Mouse (Mus musculus) intestine, postnatal 0 days (tissue): Measurements from ENCODE around the gene Unc119. TPM values are rescaled to one million over a fixed set of nuclear protein-coding genes. Genes with fewer than 3 reads are reported as not detected.
A peak's percentile ranks its signal among the peaks of the same experiment; 100 is the strongest.

Experiments used
- ATAC-seq: fragments of 200-750 bp; cut with Nextera tagmentation; 2 replicates; pipeline ENCODE4 v1.8.0; 2017; ENCODE audit warnings: mild to moderate bottlenecking, moderate TSS enrichment, moderate library complexity
- H3K27ac ChIP-seq: fragments of 300-500 bp; sonication (generic); 2 replicates; pipeline ENCODE4 v1.5.1; 2014; ENCODE audit warnings: mild to moderate bottlenecking, low read depth, low read length, moderate library complexity
- H3K27me3 ChIP-seq: fragments of 300-500 bp; sonication (generic); replicated peaks from 2 replicates; pipeline ENCODE4 v1.6.1; 2014; ENCODE audit warnings: low read length, mixed read lengths; ENCODE audit not compliant: control insufficient read depth, insufficient read depth
- H3K36me3 ChIP-seq: fragments of 300-500 bp; sonication (generic); 2 replicates; pipeline ENCODE4 v1.6.1; 2014; ENCODE audit warnings: mild to moderate bottlenecking, moderate library complexity; ENCODE audit not compliant: control insufficient read depth, insufficient read depth
- H3K4me1 ChIP-seq: fragments of 300-500 bp; sonication (generic); replicated peaks from 2 replicates; pipeline ENCODE4 v1.6.1; 2014; ENCODE audit warnings: antibody characterized with exemption, low read length, mixed read lengths; ENCODE audit not compliant: control insufficient read depth, insufficient read depth
- H3K4me2 ChIP-seq: fragments of 300-500 bp; sonication (generic); replicated peaks from 2 replicates; pipeline ENCODE4 v1.6.1; 2014; ENCODE audit warnings: low read depth, mild to moderate bottlenecking, moderate library complexity
- H3K4me3 ChIP-seq: fragments of 300-500 bp; sonication (generic); 2 replicates; pipeline ENCODE4 v1.5.1; 2014; ENCODE audit warnings: low read depth, low read length
- H3K9ac ChIP-seq: fragments of 300-500 bp; sonication (generic); 2 replicates; pipeline ENCODE4 v1.6.1; 2014; ENCODE audit warnings: mild to moderate bottlenecking, low read depth, low read length
- H3K9me3 ChIP-seq: fragments of 300-500 bp; sonication (generic); 2 replicates; pipeline ENCODE4 v1.6.1; 2016; ENCODE audit warnings: mixed run types; ENCODE audit not compliant: control insufficient read depth
- CTCF ChIP-seq: sonication (generic); IDR thresholded peaks from 2 replicates; pipeline ENCODE4 v1.5.1; 2016; ENCODE audit warnings: low read depth, mild to moderate bottlenecking, control low read depth, antibody characterized with exemption, moderate library complexity
- WGBS: fragments of 180-500 bp; shearing (Covaris S2); extraction: QIAGEN DNeasy Blood & Tissue Kit; methylation state at CpG from one replicate; pipeline ENCODE4 v1.1.7; 2014; 5-methylcytosine and 5-hydroxymethylcytosine counted together
- polyA plus RNA-seq: library from polyadenylated mRNA; unstranded; fragments of >200 nt; fragmentation: Nextera tagmentation; extraction: Ambion mirVana; gene quantifications from 2 replicates; pipeline ENCODE4 v1.2.1, GENCODE M21; 2015

Unc119 gene
- polyA plus RNA-seq, 1 experiment from 2014 or later: 28.4 TPM

DNA sequence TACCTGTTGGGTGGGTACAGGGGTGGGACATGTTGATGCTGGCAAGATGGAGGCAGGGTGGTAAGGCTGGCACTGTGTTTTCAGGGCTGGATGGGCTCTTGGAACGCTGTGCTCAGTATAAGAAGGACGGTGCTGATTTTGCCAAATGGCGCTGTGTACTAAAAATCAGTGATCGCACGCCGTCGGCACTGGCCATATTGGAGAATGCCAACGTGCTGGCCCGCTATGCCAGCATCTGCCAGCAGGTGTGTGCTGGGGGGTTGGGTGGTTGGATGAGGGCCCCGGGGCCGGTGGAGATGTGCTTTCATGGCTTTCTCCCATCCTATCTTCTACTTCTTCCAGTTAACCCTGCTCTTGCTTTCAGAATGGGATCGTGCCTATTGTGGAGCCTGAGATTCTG, 18.3 kb upstream of the Unc119 start:
- ATAC-seq: no peak
- Histone ChIP-seq H3K4me2 (no peak overlapping the region), H3K27me3 (no peaks in the 10 kb centered on the region), H3K9ac (no peak overlapping the region), H3K4me3 (no peak overlapping the region), H3K9me3 (no peaks in the 10 kb centered on the region), H3K36me3 (peaks cover 8% of the 10 kb centered on the region), H3K4me1 (no peaks in the 10 kb centered on the region), H3K27ac (no peak overlapping the region)
- no peak for TF ChIP-seq CTCF
- WGBS: 94% methylated on average over 12 of the region's 12 CpGs

DNA sequence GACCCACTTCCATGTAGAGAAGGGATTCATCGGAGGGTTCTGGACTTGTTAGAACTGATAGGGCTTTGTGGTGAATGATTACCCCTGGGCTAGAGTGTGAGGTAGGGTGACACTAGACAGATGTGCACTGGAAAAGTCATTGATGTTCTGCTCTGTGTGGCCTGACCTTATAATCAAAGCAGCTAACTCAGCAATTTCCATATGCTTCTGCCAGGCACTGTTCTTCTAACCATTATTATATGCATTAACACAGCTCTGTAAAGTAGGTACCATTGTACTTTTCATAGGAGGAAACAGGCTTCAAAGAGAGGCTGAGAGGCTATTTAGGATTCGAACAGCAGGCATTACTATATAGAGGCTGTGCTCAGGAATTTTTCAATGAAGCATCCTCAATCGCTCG, 16.1 kb upstream of the Unc119 start:
- 89% methylated on average over 4 of the region's 4 CpGs for WGBS
- H3K27me3 ChIP-seq: no peaks in the 10 kb centered on the region
- TF ChIP-seq CTCF: no peak

DNA sequence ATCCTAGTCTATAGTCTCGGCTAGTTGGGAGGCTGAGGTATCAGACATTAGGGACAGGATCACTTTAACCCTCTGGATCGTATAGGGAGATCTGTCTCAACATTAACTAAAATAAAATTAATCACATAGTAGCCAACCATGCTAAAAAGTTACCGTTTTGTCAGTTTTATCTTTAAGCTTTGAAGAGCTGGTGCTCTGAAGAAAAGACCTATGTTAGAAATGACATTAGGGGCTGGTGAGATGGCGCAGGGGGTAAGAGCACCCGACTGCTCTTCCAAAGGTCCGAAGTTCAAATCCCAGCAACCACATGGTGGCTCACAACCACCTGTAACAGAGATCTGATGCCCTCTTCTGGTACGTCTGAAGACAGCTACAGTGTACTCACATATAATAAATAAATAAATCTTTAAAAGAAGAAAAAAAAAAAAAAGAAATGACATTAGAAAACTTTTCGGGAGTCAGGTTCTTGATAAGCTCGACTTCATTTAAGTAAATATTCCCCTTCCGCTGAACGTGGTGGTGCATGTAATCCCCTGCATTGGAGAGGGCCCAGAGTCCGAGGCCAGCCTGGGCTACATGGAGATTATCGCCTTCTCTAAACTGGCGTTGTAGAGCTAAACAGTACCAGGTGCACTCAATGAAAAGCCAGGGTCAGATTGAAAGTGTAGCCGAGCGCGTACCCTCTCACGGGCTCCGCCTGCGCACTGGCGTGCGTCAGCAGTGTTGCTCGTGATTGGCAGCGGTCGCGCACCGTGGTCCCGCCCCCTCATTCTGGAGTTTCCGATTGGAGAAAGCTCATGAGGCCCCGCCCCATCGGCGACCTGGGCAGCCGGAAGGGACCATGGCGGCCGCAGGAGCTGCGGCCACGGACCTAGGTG, 15.4 kb upstream of the Unc119 start, which contains the start of gene Pigs:
TSS of gene Pigs (plus strand) at position 782 of the 878 bp plus-strand sequence.
- Histone ChIP-seq H3K36me3 (no peaks in the 10 kb centered on the region; the same call in 1 of the 2 replicates), H3K4me2 (peak within 1 kb of the TSS; percentile 90), H3K27me3 (no peaks in the 10 kb centered on the region), H3K4me3 (peak within 1 kb of the TSS; percentile 96), H3K4me1 (no peaks in the 10 kb centered on the region), H3K27ac (peak within 1 kb of the TSS; percentile 57; the same call in 1 of the 2 replicates), H3K9ac (peak within 1 kb of the TSS; percentile 80), H3K9me3 (no peaks in the 10 kb centered on the region)
- WGBS: 8% methylated on average over 37 of the region's 37 CpGs
- peak; percentile 47 for TF ChIP-seq CTCF
- ATAC-seq: peak; percentile 96

More for the DNA sequence above, 16.1 kb upstream of the Unc119 start:
- H3K4me1 ChIP-seq: no peaks in the 10 kb centered on the region
- H3K27ac ChIP-seq: no peak overlapping the region
- H3K36me3 ChIP-seq: no peaks in the 10 kb centered on the region; the same call in 1 of the 2 replicates
- no peak for ATAC-seq
- no peak overlapping the region for H3K9ac ChIP-seq
- no peak overlapping the region for H3K4me2 ChIP-seq
- no peak overlapping the region for H3K4me3 ChIP-seq
- H3K9me3 ChIP-seq: no peaks in the 10 kb centered on the region

DNA sequence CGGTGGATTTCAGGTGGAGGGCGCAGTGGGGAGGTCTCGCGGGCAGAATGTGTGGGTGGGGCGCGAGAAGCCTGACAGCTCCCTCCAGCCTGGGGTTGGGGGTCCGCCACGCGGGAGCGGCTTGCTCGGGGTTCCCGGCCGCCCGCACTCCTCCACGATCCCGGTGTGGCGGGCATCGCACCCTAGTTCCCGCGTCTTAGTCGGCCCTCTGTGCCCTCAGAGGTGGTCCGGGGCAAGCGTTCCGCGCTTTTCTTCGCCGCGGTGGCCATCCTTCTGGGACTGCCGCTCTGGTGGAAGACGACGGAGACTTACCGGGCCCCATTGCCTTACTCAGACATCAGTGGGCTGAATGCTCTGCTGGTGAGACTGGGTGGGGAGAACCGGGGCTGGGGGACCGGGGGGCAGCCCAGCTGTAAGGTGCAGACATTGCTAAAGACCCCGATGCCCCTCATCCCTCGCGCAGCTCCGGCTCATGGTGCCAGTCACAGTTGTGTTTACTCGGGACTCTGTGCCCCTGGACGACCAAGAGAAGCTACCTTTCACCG, 14.7 kb upstream of the Unc119 start:
- H3K4me3 ChIP-seq: peak overlapping the region; percentile 96
- peaks cover 6% of the 10 kb centered on the region for H3K36me3 ChIP-seq
- H3K4me1 ChIP-seq: no peaks in the 10 kb centered on the region
- TF ChIP-seq CTCF: no peak
- WGBS: under 1% methylated on average over 41 of the region's 41 CpGs
- no peaks in the 10 kb centered on the region for H3K27me3 ChIP-seq
- H3K27ac ChIP-seq: no peak overlapping the region
- peak overlapping the region; percentile 90 for H3K4me2 ChIP-seq
- no peaks in the 10 kb centered on the region for H3K9me3 ChIP-seq
- peak overlapping the region; percentile 80 for H3K9ac ChIP-seq
- peak; percentile 44 for ATAC-seq

DNA sequence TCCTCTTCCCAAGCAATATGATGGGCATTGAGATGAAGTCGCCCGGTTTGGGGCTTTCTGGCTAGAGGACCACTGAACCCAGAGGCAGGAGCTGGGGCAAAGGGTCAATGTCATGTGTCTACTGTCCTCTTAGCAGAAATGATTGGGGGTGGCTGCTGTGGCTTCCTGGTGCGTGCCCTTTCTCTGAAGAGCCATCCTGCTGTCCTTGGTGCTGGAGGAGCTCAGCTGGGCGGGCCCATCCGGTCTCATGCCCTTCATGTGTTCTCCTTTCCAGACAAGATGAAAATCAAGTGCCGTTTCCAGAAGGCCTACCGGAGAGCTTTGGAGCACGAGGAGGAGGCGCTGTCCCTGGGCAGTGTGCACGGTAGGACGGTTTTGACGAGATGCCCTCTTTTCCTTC, 10.6 kb upstream of the Unc119 start:
- H3K9ac ChIP-seq: no peak overlapping the region
- H3K9me3 ChIP-seq: no peaks in the 10 kb centered on the region
- H3K27me3 ChIP-seq: no peaks in the 10 kb centered on the region
- ATAC-seq: no peak
- H3K4me1 ChIP-seq: no peaks in the 10 kb centered on the region
- peaks cover 22% of the 10 kb centered on the region for H3K36me3 ChIP-seq
- no peak overlapping the region for H3K4me2 ChIP-seq
- WGBS: 95% methylated on average over 12 of the region's 12 CpGs
- no peak for TF ChIP-seq CTCF
- H3K4me3 ChIP-seq: no peak overlapping the region
- H3K27ac ChIP-seq: no peak overlapping the region

DNA sequence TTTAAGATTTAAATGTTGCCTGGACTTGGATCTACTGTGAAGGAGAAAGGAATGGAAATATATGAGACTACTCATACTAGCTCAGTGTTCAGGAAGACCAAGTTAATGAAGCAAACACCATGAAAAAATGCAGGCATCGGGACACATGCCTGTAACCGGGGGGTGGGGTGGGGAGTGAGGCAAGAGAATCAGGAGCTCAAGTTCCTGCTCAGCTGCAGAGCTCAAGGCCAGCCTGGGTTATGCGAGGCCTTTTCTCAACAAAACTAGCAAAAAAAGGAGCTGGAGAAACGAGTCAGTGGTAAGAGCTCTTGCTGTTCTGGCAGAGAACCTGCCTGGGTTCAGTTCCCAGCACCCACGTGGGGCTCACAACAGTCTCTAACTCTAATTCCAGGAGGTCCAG, 9.3 kb upstream of the Unc119 start:
- no peak overlapping the region for H3K4me3 ChIP-seq
- no peak for TF ChIP-seq CTCF
- no peaks in the 10 kb centered on the region for H3K27me3 ChIP-seq
- peaks cover 25% of the 10 kb centered on the region for H3K36me3 ChIP-seq
- H3K27ac ChIP-seq: no peak overlapping the region
- no peaks in the 10 kb centered on the region for H3K4me1 ChIP-seq
- WGBS: 92% methylated on average over 5 of the region's 5 CpGs
- H3K4me2 ChIP-seq: no peak overlapping the region
- H3K9ac ChIP-seq: no peak overlapping the region
- ATAC-seq: no peak
- H3K9me3 ChIP-seq: no peaks in the 10 kb centered on the region
